Mouse (Mus musculus) MEL (cell line): ENCODE data around the gene AU041133. TPM values are rescaled to one million over a fixed set of nuclear protein-coding genes. Genes with fewer than 3 reads are reported as not detected.
A peak's percentile ranks its signal among the peaks of the same experiment; 100 is the strongest.

ENCODE experiments used
- DNase-seq: peaks from one replicate; pipeline ENCODE4 v3.0.0; 2011; ENCODE audit warnings: low read depth, low spot score
- H3K27ac ChIP-seq: 2 replicates; pipeline ENCODE4 v1.5.1; 2012; ENCODE audit warnings: low read depth, mild to moderate bottlenecking, control low read depth, low read length, moderate library complexity; ENCODE audit not compliant: control insufficient read depth
- H3K27me3 ChIP-seq, 2 experiments: fragments of 150-350 bp in 1 of 2; sonication (generic) in 1 of 2; 2 replicates each; pipeline ENCODE4 v1.6.1; 2012; ENCODE audit warnings: low read length in 2 of 2, mild to moderate bottlenecking in 2 of 2, improper control_type of control experiment in 1 of 2, moderate library complexity in 1 of 2; ENCODE audit not compliant: insufficient read depth in 2 of 2, control insufficient read depth in 1 of 2
- H3K36me3 ChIP-seq, 2 experiments: 2 replicates each; pipeline ENCODE4 v1.6.1; 2012 to 2014; ENCODE audit warnings: low read length in 2 of 2, improper control_type of control experiment in 1 of 2, inconsistent platforms in 1 of 2, mild to moderate bottlenecking in 1 of 2; ENCODE audit not compliant: insufficient read depth in 2 of 2, control insufficient read depth in 1 of 2
- H3K4me1 ChIP-seq, 2 experiments: fragments of 150-350 bp in 1 of 2; sonication (generic) in 1 of 2; 2 replicates each; pipeline ENCODE4 v1.6.1; 2012; ENCODE audit warnings: low read length in 2 of 2, improper control_type of control experiment in 1 of 2, mild to moderate bottlenecking in 1 of 2; ENCODE audit not compliant: insufficient read depth in 2 of 2, control insufficient read depth in 1 of 2
- H3K4me3 ChIP-seq, 2 experiments: fragments of 150-350 bp in 1 of 2; sonication (generic) in 1 of 2; 2 replicates each; pipeline ENCODE4 v1.5.1; 2012; ENCODE audit warnings: low read depth in 2 of 2, low read length in 2 of 2, mild to moderate bottlenecking in 2 of 2, moderate library complexity in 2 of 2, control low read depth in 1 of 2, improper control_type of control experiment in 1 of 2; ENCODE audit not compliant: control insufficient read depth in 1 of 2, insufficient read depth in 1 of 2
- H3K79me2 ChIP-seq: 2 replicates; pipeline ENCODE4 v1.6.1; 2012; ENCODE audit warnings: mild to moderate bottlenecking, low read length, moderate library complexity; ENCODE audit not compliant: control insufficient read depth, poor library complexity, insufficient read depth
- H3K9ac ChIP-seq: 2 replicates; pipeline ENCODE4 v1.6.1; 2012; ENCODE audit warnings: low read depth, mild to moderate bottlenecking, control low read depth, low read length, moderate library complexity; ENCODE audit not compliant: control insufficient read depth, poor library complexity, severe bottlenecking
- H3K9me3 ChIP-seq: fragments of 150-350 bp; sonication (generic); replicated peaks from 2 replicates; pipeline ENCODE4 v1.6.1; 2012; ENCODE audit warnings: mild to moderate bottlenecking, low read length, improper control_type of control experiment, moderate library complexity; ENCODE audit not compliant: insufficient read depth
- CHD1 ChIP-seq: IDR thresholded peaks from 2 replicates; pipeline ENCODE4 v1.6.1; 2012; ENCODE audit warnings: low read depth, mild to moderate bottlenecking, inconsistent platforms, low read length, improper control_type of control experiment
- HCFC1 ChIP-seq: IDR thresholded peaks from 2 replicates; pipeline ENCODE4 v1.6.1; 2012; ENCODE audit warnings: low read depth, mild to moderate bottlenecking, inconsistent platforms, low read length, improper control_type of control experiment, moderate library complexity
- KAT2A ChIP-seq: conservative IDR thresholded peaks from 2 replicates; pipeline ENCODE4 v1.6.1; 2012; ENCODE audit warnings: low read depth, low read length, improper control_type of control experiment, inconsistent platforms
- NELFE ChIP-seq: IDR thresholded peaks from 2 replicates; pipeline ENCODE4 v1.6.1; 2011; ENCODE audit warnings: low read depth, low read length, improper control_type of control experiment
- NRF1 ChIP-seq: IDR thresholded peaks from 2 replicates; pipeline ENCODE4 v1.6.1; 2014; ENCODE audit warnings: low read depth, mild to moderate bottlenecking, inconsistent platforms, low read length, improper control_type of control experiment, moderate library complexity; ENCODE audit not compliant: poor library complexity, insufficient read depth, severe bottlenecking
- POLR2A ChIP-seq, 2 experiments: IDR thresholded peaks; 2 replicates each; pipeline ENCODE4 v1.6.1; 2011 to 2012; ENCODE audit warnings: low read length in 2 of 2, mild to moderate bottlenecking in 2 of 2, control low read depth in 1 of 2, improper control_type of control experiment in 1 of 2, low read depth in 1 of 2, moderate library complexity in 1 of 2; ENCODE audit not compliant: control insufficient read depth in 1 of 2, insufficient read depth in 1 of 2, poor library complexity in 1 of 2
- SIN3A ChIP-seq: IDR thresholded peaks from 2 replicates; pipeline ENCODE4 v1.6.1; 2012; ENCODE audit warnings: low read length, improper control_type of control experiment, inconsistent platforms
- polyA plus RNA-seq, 2 experiments: library from polyadenylated mRNA; stranded (reverse) in 1 of 2; unstranded in 1 of 2; fragments of >175 nt in 1 of 2; fragments of >200 nt in 1 of 2; gene quantifications; 2 replicates each; pipeline versions ENCODE4 v1.2.1 to v1.2.4; 2012; ENCODE audit warnings: low replicate concordance in 2 of 2, low read depth in 1 of 2; ENCODE audit not compliant: insufficient read length in 2 of 2, insufficient read depth in 1 of 2, missing spikeins in 1 of 2
- total RNA-seq: library from RNA; depleted of rRNA; stranded (reverse); fragments of 300-350 nt; gene quantifications from 2 replicates; pipeline ENCODE4 v1.2.3, GENCODE M21; 2012; rRNA removed

AU041133 gene
- total and polyA plus RNA-seq, 3 experiments: 0.86 to 2.3 TPM; not detected in 1

DNA sequence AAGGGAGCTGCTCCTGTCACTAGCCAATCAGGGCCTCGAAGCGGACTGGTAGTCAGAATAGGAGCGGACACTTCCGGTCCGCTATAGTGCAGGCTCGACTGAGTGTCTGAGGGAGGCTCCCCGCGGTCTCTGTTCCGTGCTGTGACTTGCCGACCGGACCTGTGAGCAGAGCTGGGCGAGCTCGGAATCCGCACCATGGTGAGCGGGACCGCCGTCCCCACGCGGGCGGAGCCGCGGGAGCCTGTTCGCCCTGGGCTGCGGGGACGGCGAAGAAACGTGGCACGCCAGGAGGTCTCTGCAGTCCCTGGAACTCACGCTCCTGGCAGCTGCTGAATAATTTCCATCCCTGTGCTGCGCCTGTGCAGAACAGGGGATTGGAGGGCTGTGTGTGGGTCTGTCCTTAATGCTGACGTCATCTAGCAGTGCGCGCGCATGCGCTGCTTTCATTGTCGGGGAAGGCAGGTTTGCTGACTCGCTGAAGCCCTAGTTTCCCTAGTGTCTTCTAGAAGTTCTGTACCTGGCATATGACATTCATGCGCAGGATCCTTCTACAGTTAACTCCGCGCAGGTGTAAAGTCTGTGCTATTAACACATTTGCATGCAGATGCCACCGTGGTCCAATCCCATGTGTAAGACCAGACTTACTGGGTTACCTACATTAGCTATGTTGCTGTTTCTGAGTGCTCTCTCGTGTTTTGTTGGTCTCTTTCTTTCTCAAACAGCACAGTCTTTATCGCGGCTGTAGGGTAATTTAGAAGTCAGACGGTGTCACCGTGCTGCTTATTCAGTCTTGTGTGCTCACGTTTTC lies 50.6 kb downstream of the AU041133 start:
- peak overlapping the region; percentile 53 for H3K9ac ChIP-seq
- no peaks in the 10 kb centered on the region for H3K36me3 ChIP-seq
- no peaks in the 10 kb centered on the region for H3K27me3 ChIP-seq
- peak overlapping the region; percentile 63 to 69 for H3K4me3 ChIP-seq
- no peaks in the 10 kb centered on the region for H3K4me1 ChIP-seq
- H3K79me2 ChIP-seq: no peaks in the 10 kb centered on the region
- DNase-seq: peak; percentile 88
- H3K9me3 ChIP-seq: no peaks in the 10 kb centered on the region
- no peak overlapping the region for H3K27ac ChIP-seq
- TF ChIP-seq KAT2A (no peak), HCFC1 (peak; percentile 53; the same call in 1 of the 2 replicates), CHD1 (no peak), POLR2A (IDR thresholded peaks at IDR 0.05; ENCODE audit: control insufficient read depth in 1 of 2, insufficient read depth in 1 of 2, low read depth in 1 of 2, low read length in 2 of 2, poor library complexity in 1 of 2) (peak in 1 of 2 experiments; percentile 55; a peak in 2 of 4 replicates), NELFE (peak; percentile 70), NRF1 (peak; percentile 92), SIN3A (peak; percentile 48; the same call in 1 of the 2 replicates)

Other genes with a start within 250 kb of the AU041133 start
- gene Zfp781, start 197.5 kb upstream of the AU041133 start, total RNA-seq: 0.03 TPM in 1 of 2 replicates, not detected in the other
- gene Zfp781, start 197.5 kb upstream of the AU041133 start, polyA plus RNA-seq: under 1 TPM in 1 of 2 experiments, not detected in 1; 0.26 TPM
- 4.0 and 4.2 TPM in 2 replicates for gene Zfp873, start 79.9 kb upstream of the AU041133 start, total RNA-seq
- gene Zfp873, start 79.9 kb upstream of the AU041133 start, polyA plus RNA-seq: 1 to 10 TPM in 1 of 2 experiments, not detected in 1; 3.2 TPM
- 1.9 and 2.3 TPM in 2 replicates for gene BC024063, start 44.7 kb upstream of the AU041133 start, total RNA-seq
- gene BC024063, start 44.7 kb upstream of the AU041133 start, polyA plus RNA-seq: under 1 TPM in 1 of 2 experiments, not detected in 1; 0.92 TPM
- gene Zfp938, start 113.3 kb downstream of the AU041133 start, total RNA-seq: not detected in 2 replicates
- gene Zfp938, start 113.3 kb downstream of the AU041133 start, polyA plus RNA-seq: not detected
- gene 4932415D10Rik, start 188.6 kb downstream of the AU041133 start, total RNA-seq: 0.03 TPM in 1 of 2 replicates, not detected in the other
- gene 4932415D10Rik, start 188.6 kb downstream of the AU041133 start, polyA plus RNA-seq: under 1 TPM in 1 of 2 experiments, not detected in 1; 0.03 TPM
- 5.3 and 5.4 TPM in 2 replicates for gene Gm4924, start 226.2 kb downstream of the AU041133 start, total RNA-seq
- 1 to 10 TPM in 1 of 2 experiments, not detected in 1; 4.0 TPM for gene Gm4924, start 226.2 kb downstream of the AU041133 start, polyA plus RNA-seq